Mouse (Mus musculus) intestine, embryonic 16.5 days (tissue): Measurements from ENCODE around the gene Pigh. TPM values are rescaled to one million over a fixed set of nuclear protein-coding genes. Genes with fewer than 3 reads are reported as not detected.
A peak's percentile ranks its signal among the peaks of the same experiment; 100 is the strongest.

Experiments used
- ATAC-seq: fragments of 200-750 bp; cut with Nextera tagmentation; 2 replicates; pipeline ENCODE4 v1.8.0; 2017; ENCODE audit warnings: moderate TSS enrichment, moderate library complexity
- H3K27ac ChIP-seq: fragments of 300-500 bp; sonication (generic); 2 replicates; pipeline ENCODE4 v1.5.1; 2014; ENCODE audit warnings: mild to moderate bottlenecking, low read length
- H3K27me3 ChIP-seq: fragments of 300-500 bp; sonication (generic); replicated peaks from 2 replicates; pipeline ENCODE4 v1.6.1; 2014; ENCODE audit warnings: low read length, control low read depth, mixed read lengths; ENCODE audit not compliant: control insufficient read depth, insufficient read depth
- H3K36me3 ChIP-seq: fragments of 300-500 bp; sonication (generic); 2 replicates; pipeline ENCODE4 v1.6.1; 2014; ENCODE audit warnings: low read length, control low read depth; ENCODE audit not compliant: control insufficient read depth, insufficient read depth
- H3K4me1 ChIP-seq: fragments of 300-500 bp; sonication (generic); 2 replicates; pipeline ENCODE4 v1.6.1; 2014; ENCODE audit warnings: low read length, control low read depth, mixed read lengths; ENCODE audit not compliant: control insufficient read depth, insufficient read depth
- H3K4me2 ChIP-seq: fragments of 300-500 bp; sonication (generic); 2 replicates; pipeline ENCODE4 v1.6.1; 2014; ENCODE audit warnings: low read depth, low read length, control low read depth
- H3K4me3 ChIP-seq: fragments of 300-500 bp; sonication (generic); 2 replicates; pipeline ENCODE4 v1.5.1; 2014; ENCODE audit warnings: mild to moderate bottlenecking, low read length
- H3K9ac ChIP-seq: fragments of 300-500 bp; sonication (generic); 2 replicates; pipeline ENCODE4 v1.6.1; 2014; ENCODE audit warnings: low read depth, low read length
- H3K9me3 ChIP-seq: fragments of 300-500 bp; sonication (generic); 2 replicates; pipeline ENCODE4 v1.6.1; 2016; ENCODE audit warnings: low read length, control low read depth; ENCODE audit not compliant: control insufficient read depth
- WGBS: fragments of 180-500 bp; shearing (Covaris S2); extraction: QIAGEN DNeasy Blood & Tissue Kit; methylation state at CpG from one replicate; pipeline ENCODE4 v1.1.7; 2014; 5-methylcytosine and 5-hydroxymethylcytosine counted together
- polyA plus RNA-seq: library from polyadenylated mRNA; unstranded; fragments of >200 nt; fragmentation: Nextera tagmentation; extraction: Ambion mirVana; gene quantifications from 2 replicates; pipeline ENCODE4 v1.2.1, GENCODE M21; 2015

Gene Pigh
- polyA plus RNA-seq, 1 experiment from 2014 or later: 27.6 TPM

- peak overlapping the region; percentile 32 for H3K4me2 ChIP-seq
- H3K9me3 ChIP-seq: no peaks in the 10 kb centered on the region
- no peaks in the 10 kb centered on the region for H3K27me3 ChIP-seq
- 68% methylated on average over 11 of the region's 11 CpGs for WGBS
- peak overlapping the region; percentile 23 for H3K4me3 ChIP-seq
- peaks cover 9% of the 10 kb centered on the region; the same call in 1 of the 2 replicates for H3K36me3 ChIP-seq
- H3K27ac ChIP-seq: peak overlapping the region; percentile 86
- peak; percentile 53 for ATAC-seq
- no peak overlapping the region; the same call in 1 of the 2 replicates for H3K9ac ChIP-seq
- H3K4me1 ChIP-seq: 0 out of 2 replicates have a peak, but pooled peaks cover 4% of the 10 kb centered on the region
These were observed 49.1 kb downstream of the Pigh start for GRCm38 (mm10) chr12:79040201-79040827.

- H3K27me3 ChIP-seq: no peaks in the 10 kb centered on the region
- no peaks in the 10 kb centered on the region for H3K9me3 ChIP-seq
- 53% methylated on average over 8 of the region's 8 CpGs for WGBS
- H3K4me1 ChIP-seq: 0 out of 2 replicates have a peak, but pooled peaks cover 4% of the 10 kb centered on the region
- peaks cover 6% of the 10 kb centered on the region; the same call in 1 of the 2 replicates for H3K36me3 ChIP-seq
- H3K4me2 ChIP-seq: peak overlapping the region; percentile 32
- H3K9ac ChIP-seq: no peak overlapping the region
- no peak overlapping the region for H3K4me3 ChIP-seq
- ATAC-seq: no peak
- H3K27ac ChIP-seq: peak overlapping the region; percentile 17; the same call in 1 of the 2 replicates
These were observed 49.7 kb downstream of the Pigh start for GRCm38 (mm10) chr12:79039708-79040107.

GRCm38 (mm10) chr12:79035349-79035748 is 54.1 kb downstream of the Pigh start:
- Histone ChIP-seq H3K36me3 (no peaks in the 10 kb centered on the region), H3K4me3 (no peak overlapping the region), H3K9me3 (no peaks in the 10 kb centered on the region), H3K4me1 (no peaks in the 10 kb centered on the region), H3K27ac (no peak overlapping the region), H3K27me3 (no peaks in the 10 kb centered on the region), H3K4me2 (no peak overlapping the region), H3K9ac (no peak overlapping the region)
- no peak for ATAC-seq
- 28% methylated on average over 3 of the region's 3 CpGs for WGBS

GRCm38 (mm10) chr12:79034331-79034730 is 55.1 kb downstream of the Pigh start:
- H3K4me2 ChIP-seq: no peak overlapping the region
- no peaks in the 10 kb centered on the region for H3K9me3 ChIP-seq
- no peaks in the 10 kb centered on the region for H3K27me3 ChIP-seq
- H3K36me3 ChIP-seq: no peaks in the 10 kb centered on the region
- no peak overlapping the region for H3K9ac ChIP-seq
- 97% methylated on average over 2 of the region's 2 CpGs for WGBS
- H3K27ac ChIP-seq: no peak overlapping the region
- ATAC-seq: no peak
- H3K4me3 ChIP-seq: no peak overlapping the region
- 0 out of 2 replicates have a peak, but pooled peaks cover 5% of the 10 kb centered on the region for H3K4me1 ChIP-seq

Other genes starting within 250 kb of the Pigh start
- gene Atp6v1d, start 228.0 kb downstream of the Pigh start, polyA plus RNA-seq: 66.5 and 72.3 TPM in 2 replicates
- 204 and 205 TPM in 2 replicates for gene Eif2s1, start 227.8 kb downstream of the Pigh start, polyA plus RNA-seq
- gene Plek2, start 182.7 kb downstream of the Pigh start, polyA plus RNA-seq: 30.4 and 31.7 TPM in 2 replicates
- gene Tmem229b, start 82.0 kb downstream of the Pigh start, polyA plus RNA-seq: 5.1 and 5.3 TPM in 2 replicates
- 7.5 and 9.0 TPM in 2 replicates for gene Plekhh1, start 60.5 kb downstream of the Pigh start, polyA plus RNA-seq
- gene Arg2, start 41.1 kb upstream of the Pigh start, polyA plus RNA-seq: 0.75 and 0.82 TPM in 2 replicates
- 111 and 117 TPM in 2 replicates for gene Vti1b, start 83.0 kb upstream of the Pigh start, polyA plus RNA-seq
- gene Rdh11, start 102.6 kb upstream of the Pigh start, polyA plus RNA-seq: 37.4 and 39.0 TPM in 2 replicates
- 0.94 and 1.2 TPM in 2 replicates for gene Rdh12, start 119.3 kb upstream of the Pigh start, polyA plus RNA-seq
- 12.3 and 12.5 TPM in 2 replicates for gene Zfyve26, start 206.7 kb upstream of the Pigh start, polyA plus RNA-seq
- gene Rad51b, start 207.6 kb upstream of the Pigh start, polyA plus RNA-seq: 6.2 and 6.8 TPM in 2 replicates